Mouse (Mus musculus) megakaryocyte, embryonic 14.5 days (primary cell): ENCODE results near the gene Fsip1.

ENCODE experiments used
- FLI1 ChIP-seq: IDR thresholded peaks from 2 replicates; pipeline ENCODE4 v1.6.1; 2012; ENCODE audit warnings: low read length, inconsistent platforms, mixed read lengths
- GATA1 ChIP-seq: IDR thresholded peaks from 3 replicates; pipeline ENCODE4 v1.6.1; 2012; ENCODE audit warnings: mixed read lengths, low read length, inconsistent platforms, borderline replicate concordance

DNA sequence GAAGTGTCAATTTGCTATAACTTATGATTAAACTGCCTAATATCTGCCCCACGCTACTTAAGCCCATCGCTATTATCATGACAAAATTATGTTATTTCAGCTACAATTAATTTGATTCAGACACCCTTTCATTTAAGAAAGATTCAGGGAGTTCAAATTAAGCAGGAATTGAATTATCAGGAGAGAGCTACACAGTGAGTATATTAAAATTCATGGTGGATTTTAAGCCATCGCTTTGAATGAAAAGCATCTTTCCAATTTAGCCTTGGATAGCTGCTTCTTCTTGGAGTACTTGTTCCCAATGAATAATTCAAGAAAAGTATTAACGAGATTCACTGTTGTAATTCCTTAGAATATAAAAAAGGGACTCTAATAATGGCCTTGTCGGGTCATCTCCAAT is 36.8 kb upstream of the Fsip1 start:
- TF ChIP-seq GATA1, result no peak
- no peak for TF ChIP-seq FLI1
